ENCODE assay signal across 9 mouse cellular contexts in genomic region chr3:106448571-106448970, GRCm38 (mm10). TPM values are rescaled to one million over a fixed set of nuclear protein-coding genes. Genes with fewer than 3 reads are reported as not detected.
DNase-seq lines count a peak whose midpoint lies in the region; ATAC-seq and TF ChIP-seq lines count a peak whose summit lies in the region.
"Had no signal": no experiment of that assay in that cellular context is flagged by ENCODE, and none has a peak within 500 bp of the region (broad histone marks: within the 10 kb centered on the region; RNA-seq: fewer than 3 reads in every experiment).

No protein-coding gene starts in this region.

- peak; percentile 13 for DNase-seq in heart, adult 8-10 months (ENCODE audit: low spot score)
- peak; percentile 10 for DNase-seq in Patski (ENCODE audit: low read depth, low spot score)
- peak; percentile 76 for DNase-seq in embryo, embryonic 10.5 days (ENCODE audit: low spot score)
- peak; percentile 11 to 51 for DNase-seq in layer of hippocampus, postnatal 14 days (ENCODE audit: low spot score in 2 of 2)
- DNase-seq in thymus, postnatal 4 days: peak; percentile 47

- POLR2A ChIA-PET in Patski (lab: Charles Lee): no interaction called here

- no peak overlapping the region for H3K4me3 ChIP-seq in heart, embryonic 12.5 days
- H3K4me3 ChIP-seq in hindbrain, embryonic 15.5 days: no peak overlapping the region
- no peak overlapping the region for H3K4me3 ChIP-seq in midbrain, embryonic 16.5 days (ENCODE audit: low read depth, low read length)
- H3K4me3 ChIP-seq: lung, embryonic 15.5 days had no signal

- H3K36me3 ChIP-seq in heart, embryonic 12.5 days: no peaks in the 10 kb centered on the region
- no peaks in the 10 kb centered on the region for H3K36me3 ChIP-seq in hindbrain, embryonic 15.5 days
- no peaks in the 10 kb centered on the region for H3K36me3 ChIP-seq in midbrain, embryonic 16.5 days (ENCODE audit: control insufficient read depth, insufficient read depth, low read length)
- H3K36me3 ChIP-seq: lung, embryonic 15.5 days had no signal

- H3K4me1 ChIP-seq in heart, embryonic 12.5 days (replicated peaks): no peaks in the 10 kb centered on the region
- H3K4me1 ChIP-seq in hindbrain, embryonic 15.5 days (replicated peaks): no peaks in the 10 kb centered on the region
- no peaks in the 10 kb centered on the region for H3K4me1 ChIP-seq in midbrain, embryonic 16.5 days (ENCODE audit: control insufficient read depth, insufficient read depth, low read length)
- H3K4me1 ChIP-seq: lung, embryonic 15.5 days had no signal

- H3K4me2 ChIP-seq in heart, embryonic 12.5 days: no peak overlapping the region
- H3K4me2 ChIP-seq in hindbrain, embryonic 15.5 days: no peak overlapping the region
- no peak overlapping the region for H3K4me2 ChIP-seq in midbrain, embryonic 16.5 days (ENCODE audit: low read length)
- H3K4me2 ChIP-seq: lung, embryonic 15.5 days had no signal

- CTCF ChIA-PET in Patski (lab: Charles Lee): no interaction called here

- no peaks in the 10 kb centered on the region for H3K9me3 ChIP-seq in heart, embryonic 12.5 days (replicated peaks)
- H3K9me3 ChIP-seq in hindbrain, embryonic 15.5 days: no peaks in the 10 kb centered on the region
- no peaks in the 10 kb centered on the region for H3K9me3 ChIP-seq in midbrain, embryonic 16.5 days (replicated peaks; ENCODE audit: control insufficient read depth, low read length, poor library complexity, severe bottlenecking)
- H3K9me3 ChIP-seq: lung, embryonic 15.5 days had no signal

- no peak overlapping the region for H3K9ac ChIP-seq in heart, embryonic 12.5 days
- H3K9ac ChIP-seq in hindbrain, embryonic 15.5 days: no peak overlapping the region
- H3K9ac ChIP-seq in midbrain, embryonic 16.5 days (ENCODE audit: low read depth, low read length): no peak overlapping the region
- H3K9ac ChIP-seq: lung, embryonic 15.5 days had no signal

- no peak overlapping the region for H3K27ac ChIP-seq in heart, embryonic 12.5 days (ENCODE audit: poor library complexity, severe bottlenecking)
- H3K27ac ChIP-seq in hindbrain, embryonic 15.5 days (replicated peaks): no peak overlapping the region
- no peak overlapping the region for H3K27ac ChIP-seq in midbrain, embryonic 16.5 days (ENCODE audit: low read length)
- H3K27ac ChIP-seq: lung, embryonic 15.5 days had no signal

- 0 out of 2 replicates have a peak, but pooled peaks cover 4% of the 10 kb centered on the region for H3K27me3 ChIP-seq in heart, embryonic 12.5 days (replicated peaks)
- H3K27me3 ChIP-seq in Patski: no peaks in the 10 kb centered on the region
- no peaks in the 10 kb centered on the region for H3K27me3 ChIP-seq in hindbrain, embryonic 15.5 days
- H3K27me3 ChIP-seq in midbrain, embryonic 16.5 days (ENCODE audit: control insufficient read depth, insufficient read depth, low read depth, low read length): no peaks in the 10 kb centered on the region
- H3K27me3 ChIP-seq: lung, embryonic 15.5 days had no signal

- TF ChIP-seq CTCF in Patski (IDR thresholded peaks at IDR 0.05): peak; percentile 79

- in situ Hi-C loops in Patski (cut with MboI; ENCODE audit: low pct_unique_long_range_greater_than_20kb): loop anchor here (5.0 kb wide), 2 partner anchors 456 to 766 kb away; no protein-coding TSS in a partner anchor

- ATAC-seq in heart, embryonic 12.5 days (ENCODE audit: insufficient number of reproducible peaks, low FRiP score): no peak
- peak; percentile 85 for ATAC-seq in Patski
- peak; percentile 59; the same call in 1 of the 2 replicates for ATAC-seq in hindbrain, embryonic 15.5 days (ENCODE audit: low FRiP score, low read depth)
- ATAC-seq in midbrain, embryonic 16.5 days: peak; percentile 90

RNA-seq across cellular contexts. Expression of gene Dennd2d, which starts 33.6 kb away (rescaled TPM):
- under 1 TPM; 0.53 to 0.79 (median 0.69) TPM for total RNA-seq in heart, adult 8-10 months (2022)
- 2.0 and 2.2 TPM in 2 replicates for polyA plus RNA-seq in heart, embryonic 12.5 days (2016; fragmentation: Nextera tagmentation; extraction: Ambion mirVana)
- polyA plus RNA-seq in Patski (2021): 0.56 TPM
- 0.57 and 0.87 TPM in 2 replicates for polyA plus RNA-seq in hindbrain, embryonic 15.5 days (2015; fragmentation: Nextera tagmentation; extraction: Ambion mirVana)
- under 1 TPM; 0.10 to 0.60 TPM for total RNA-seq in layer of hippocampus, postnatal 14 days (2021)
- 0.92 and 1.5 TPM in 2 replicates for polyA plus RNA-seq in midbrain, embryonic 16.5 days (2015; fragmentation: Nextera tagmentation; extraction: Ambion mirVana)

RNA-seq across cellular contexts. Expression of gene Chil6, which starts 42.6 kb away (rescaled TPM):
- not detected for total RNA-seq in heart, adult 8-10 months (2022)
- not detected in 2 replicates for polyA plus RNA-seq in heart, embryonic 12.5 days (2016; fragmentation: Nextera tagmentation; extraction: Ambion mirVana)
- polyA plus RNA-seq in Patski (2021): not detected
- not detected in 2 replicates for polyA plus RNA-seq in hindbrain, embryonic 15.5 days (2015; fragmentation: Nextera tagmentation; extraction: Ambion mirVana)
- total RNA-seq in layer of hippocampus, postnatal 14 days (2021): not detected
- polyA plus RNA-seq in midbrain, embryonic 16.5 days (2015; fragmentation: Nextera tagmentation; extraction: Ambion mirVana): not detected in 2 replicates
- polyA plus RNA-seq: lung, embryonic 15.5 days had no signal

Comparison
In these comparisons a context has a peak if more than half of its experiments do, and no peak if none do; other contexts are left out.
1. DNase-seq: peak in every context shown above with its lines; median percentile 76 in embryo, embryonic 10.5 days; 47 in thymus, postnatal 4 days; 31 in layer of hippocampus, postnatal 14 days; 13 in heart, adult 8-10 months; 10 in Patski.